Mouse (Mus musculus): ENCODE measurements around the gene Rnf187.

GRCm38 (mm10) chr11:58930254-58930653 is 8.5 kb downstream of the Rnf187 start:
- TF ChIP-seq CHD2 (IDR thresholded peaks at IDR 0.05; ENCODE audit: low read length) (no peak), CTCF (IDR thresholded peaks at IDR 0.05 in 2 of 3, conservative IDR thresholded peaks at IDR 0.05 in 1 of 3; ENCODE audit: control insufficient read depth in 1 of 3, insufficient read depth in 1 of 3, low read depth in 2 of 3, low read length in 3 of 3, poor library complexity in 1 of 3, severe bottlenecking in 1 of 3) (no peak), POLR2AphosphoS2 (IDR thresholded peaks at IDR 0.05; ENCODE audit: low read length) (no peak), EP300 (IDR thresholded peaks at IDR 0.05; ENCODE audit: low read depth in 1 of 2, low read length in 2 of 2) (peak in 1 of 2 experiments; percentile 46; a peak in 2 of 4 replicates), TCF12 (IDR thresholded peaks at IDR 0.05; ENCODE audit: low read depth, low read length) (0 out of 2 replicates have a peak, but pooled peaks have one; percentile 48), POLR2A (IDR thresholded peaks at IDR 0.05; ENCODE audit: control insufficient read depth in 1 of 2, insufficient read depth in 1 of 2, low read depth in 1 of 2, low read length in 2 of 2, poor library complexity in 1 of 2) (no peak), ZKSCAN1 (IDR thresholded peaks at IDR 0.05; ENCODE audit: low read depth, low read length) (no peak), ZC3H11A (IDR thresholded peaks at IDR 0.05; ENCODE audit: low read depth, low read length) (no peak), ETS1 (IDR thresholded peaks at IDR 0.05; ENCODE audit: low read depth, low read length) (no peak)

All from MEL (cell line).